Mouse (Mus musculus) embryonic facial prominence, embryonic 12.5 days (tissue): ENCODE measurements around the gene Nphp4. TPM values are rescaled to one million over a fixed set of nuclear protein-coding genes. Genes with fewer than 3 reads are reported as not detected.

Experiments
- ATAC-seq: fragments of 200-750 bp; cut with Nextera tagmentation; 2 replicates; pipeline ENCODE4 v1.8.0; 2017; ENCODE audit not compliant: insufficient number of reproducible peaks, insufficient read depth, low FRiP score, low TSS enrichment
- H3K27ac ChIP-seq: fragments of 300-500 bp; sonication (generic); 2 replicates; pipeline ENCODE4 v1.5.1; 2016; ENCODE audit warnings: mild to moderate bottlenecking
- H3K27me3 ChIP-seq: fragments of 300-500 bp; sonication (generic); 2 replicates; pipeline ENCODE4 v1.6.1; 2016; ENCODE audit warnings: mild to moderate bottlenecking, moderate library complexity
- H3K36me3 ChIP-seq: fragments of 300-500 bp; sonication (generic); 2 replicates; pipeline ENCODE4 v1.6.1; 2016; ENCODE audit warnings: mild to moderate bottlenecking
- H3K4me1 ChIP-seq: fragments of 300-500 bp; sonication (generic); 2 replicates; pipeline ENCODE4 v1.6.1; 2016
- H3K4me2 ChIP-seq: fragments of 300-500 bp; sonication (generic); replicated peaks from 2 replicates; pipeline ENCODE4 v1.6.1; 2016; ENCODE audit warnings: mild to moderate bottlenecking, moderate library complexity
- H3K4me3 ChIP-seq: fragments of 300-500 bp; sonication (generic); 2 replicates; pipeline ENCODE4 v1.5.1; 2016; ENCODE audit warnings: mild to moderate bottlenecking
- H3K9ac ChIP-seq: fragments of 300-500 bp; sonication (generic); 2 replicates; pipeline ENCODE4 v1.6.1; 2016; ENCODE audit warnings: mild to moderate bottlenecking, moderate library complexity
- H3K9me3 ChIP-seq: fragments of 300-500 bp; sonication (generic); 2 replicates; pipeline ENCODE4 v1.6.1; 2016; ENCODE audit warnings: mild to moderate bottlenecking, moderate library complexity
- WGBS: fragments of 180-500 bp; shearing (Covaris S2); methylation state at CpG from one replicate; pipeline ENCODE4 v1.1.7; 2016; 5-methylcytosine and 5-hydroxymethylcytosine counted together
- polyA plus RNA-seq: library from polyadenylated mRNA; unstranded; fragments of >200 nt; fragmentation: Nextera tagmentation; extraction: Ambion mirVana; gene quantifications from 2 replicates; pipeline ENCODE4 v1.2.1, GENCODE M21; 2016

Gene Nphp4
- polyA plus RNA-seq, 1 experiment from 2014 or later = 4.2 TPM

GRCm38 (mm10) chr4:152454153-152454552, 22.4 kb upstream of the Nphp4 start:
- no peak overlapping the region for H3K4me2 ChIP-seq
- H3K27ac ChIP-seq = no peak overlapping the region
- WGBS = 90% methylated on average over 12 of the region's 12 CpGs

GRCm38 (mm10) chr4:152456609-152457008, 19.9 kb upstream of the Nphp4 start:
- no peak for ATAC-seq
- H3K9me3 ChIP-seq = no peaks in the 10 kb centered on the region
- H3K4me1 ChIP-seq = no peaks in the 10 kb centered on the region
- no peak overlapping the region for H3K9ac ChIP-seq
- H3K27me3 ChIP-seq = no peaks in the 10 kb centered on the region
- no peaks in the 10 kb centered on the region for H3K36me3 ChIP-seq
- H3K27ac ChIP-seq = no peak overlapping the region
- WGBS = 83% methylated on average over 18 of the region's 18 CpGs
- no peak overlapping the region for H3K4me2 ChIP-seq
- H3K4me3 ChIP-seq = no peak overlapping the region

More at GRCm38 (mm10) chr4:152454153-152454552, 22.4 kb upstream of the Nphp4 start:
- no peak for ATAC-seq
- no peak overlapping the region for H3K9ac ChIP-seq
- H3K9me3 ChIP-seq = no peaks in the 10 kb centered on the region
- H3K27me3 ChIP-seq = no peaks in the 10 kb centered on the region
- no peaks in the 10 kb centered on the region for H3K36me3 ChIP-seq
- H3K4me1 ChIP-seq = no peaks in the 10 kb centered on the region
- H3K4me3 ChIP-seq = no peak overlapping the region

GRCm38 (mm10) chr4:152457673-152458072, 18.8 kb upstream of the Nphp4 start:
- WGBS = 82% methylated on average over 4 of the region's 4 CpGs
- Histone ChIP-seq H3K36me3 (no peaks in the 10 kb centered on the region), H3K4me2 (no peak overlapping the region), H3K9me3 (no peaks in the 10 kb centered on the region), H3K4me3 (no peak overlapping the region), H3K9ac (no peak overlapping the region), H3K27me3 (no peaks in the 10 kb centered on the region), H3K4me1 (no peaks in the 10 kb centered on the region), H3K27ac (no peak overlapping the region)
- no peak for ATAC-seq

GRCm38 (mm10) chr4:152462516-152462915, 14.0 kb upstream of the Nphp4 start:
- Histone ChIP-seq H3K4me2 (no peak overlapping the region), H3K9me3 (no peaks in the 10 kb centered on the region), H3K9ac (no peak overlapping the region), H3K27ac (no peak overlapping the region), H3K4me3 (no peak overlapping the region), H3K4me1 (no peaks in the 10 kb centered on the region; the same call in 1 of the 2 replicates), H3K36me3 (no peaks in the 10 kb centered on the region), H3K27me3 (no peaks in the 10 kb centered on the region)
- 81% methylated on average over 12 of the region's 12 CpGs for WGBS
- ATAC-seq = no peak

- no peaks in the 10 kb centered on the region for H3K9me3 ChIP-seq
- 85% methylated on average over 9 of the region's 9 CpGs for WGBS
- H3K27ac ChIP-seq = no peak overlapping the region
- no peak overlapping the region for H3K4me2 ChIP-seq
- ATAC-seq = no peak
- no peak overlapping the region for H3K4me3 ChIP-seq
- H3K36me3 ChIP-seq = no peaks in the 10 kb centered on the region
- H3K4me1 ChIP-seq = no peaks in the 10 kb centered on the region; the same call in 1 of the 2 replicates
- no peaks in the 10 kb centered on the region for H3K27me3 ChIP-seq
- H3K9ac ChIP-seq = no peak overlapping the region
Observed at GRCm38 (mm10) chr4:152463147-152463546, 13.4 kb upstream of the Nphp4 start.

GRCm38 (mm10) chr4:152465116-152465515, 11.4 kb upstream of the Nphp4 start:
- no peak for ATAC-seq

GRCm38 (mm10) chr4:152466601-152467000, 9.9 kb upstream of the Nphp4 start:
- H3K4me2 ChIP-seq = no peak overlapping the region
- no peak overlapping the region for H3K27ac ChIP-seq
- H3K9me3 ChIP-seq = no peaks in the 10 kb centered on the region
- no peaks in the 10 kb centered on the region for H3K36me3 ChIP-seq
- H3K4me1 ChIP-seq = no peaks in the 10 kb centered on the region; the same call in 1 of the 2 replicates
- 89% methylated on average over 13 of the region's 13 CpGs for whole genome bisulfite sequencing
- no peak overlapping the region for H3K9ac ChIP-seq
- no peaks in the 10 kb centered on the region for H3K27me3 ChIP-seq
- no peak for ATAC-seq
- no peak overlapping the region for H3K4me3 ChIP-seq

More at GRCm38 (mm10) chr4:152465116-152465515, 11.4 kb upstream of the Nphp4 start:
- H3K4me1 ChIP-seq = no peaks in the 10 kb centered on the region; the same call in 1 of the 2 replicates
- H3K27me3 ChIP-seq = no peaks in the 10 kb centered on the region
- no peak overlapping the region for H3K27ac ChIP-seq
- H3K4me2 ChIP-seq = no peak overlapping the region
- H3K9me3 ChIP-seq = no peaks in the 10 kb centered on the region
- no peak overlapping the region for H3K9ac ChIP-seq
- WGBS = 27% methylated on average over 8 of the region's 8 CpGs
- no peak overlapping the region for H3K4me3 ChIP-seq
- H3K36me3 ChIP-seq = no peaks in the 10 kb centered on the region

- Histone ChIP-seq H3K27ac (no peak overlapping the region), H3K4me3 (no peak overlapping the region), H3K36me3 (no peaks in the 10 kb centered on the region), H3K27me3 (no peaks in the 10 kb centered on the region), H3K9ac (no peak overlapping the region), H3K9me3 (peaks cover 10% of the 10 kb centered on the region; the same call in 1 of the 2 replicates), H3K4me1 (no peaks in the 10 kb centered on the region; the same call in 1 of the 2 replicates), H3K4me2 (no peak overlapping the region)
- 75% methylated on average over 6 of the region's 6 CpGs for WGBS
- ATAC-seq = no peak
Observed at GRCm38 (mm10) chr4:152467951-152468350, 8.6 kb upstream of the Nphp4 start.

GRCm38 (mm10) chr4:152475941-152476340, 565 bp upstream of the Nphp4 start:
- ATAC-seq = no peak
- peaks cover 11% of the 10 kb centered on the region; the same call in 1 of the 2 replicates for H3K9me3 ChIP-seq
- H3K27ac ChIP-seq = no peak overlapping the region
- 81% methylated on average over 7 of the region's 7 CpGs for WGBS
- no peak overlapping the region for H3K4me3 ChIP-seq
- no peak overlapping the region for H3K4me2 ChIP-seq
- no peaks in the 10 kb centered on the region for H3K36me3 ChIP-seq
- H3K27me3 ChIP-seq = peaks cover 18% of the 10 kb centered on the region
- H3K9ac ChIP-seq = no peak overlapping the region
- peaks cover 14% of the 10 kb centered on the region for H3K4me1 ChIP-seq

GRCm38 (mm10) chr4:152477106-152477465, 580 bp downstream of the Nphp4 start:
- Histone ChIP-seq H3K9ac (peak overlapping the region; percentile 38), H3K9me3 (peaks cover 9% of the 10 kb centered on the region; the same call in 1 of the 2 replicates), H3K4me2 (peak overlapping the region; percentile 71), H3K4me3 (peak overlapping the region; percentile 79), H3K27me3 (peaks cover 18% of the 10 kb centered on the region), H3K36me3 (no peaks in the 10 kb centered on the region), H3K27ac (no peak overlapping the region), H3K4me1 (peaks cover 14% of the 10 kb centered on the region)
- peak; percentile 12; the same call in 1 of the 2 replicates for ATAC-seq
- WGBS = under 1% methylated on average over 13 of the region's 21 CpGs

- peak within 1 kb of the TSS; percentile 78 for H3K9ac ChIP-seq
- H3K27me3 ChIP-seq = peaks cover 18% of the 10 kb centered on the region
- no peaks in the 10 kb centered on the region for H3K36me3 ChIP-seq
- H3K9me3 ChIP-seq = 0 out of 2 replicates have a peak, but pooled peaks cover 4% of the 10 kb centered on the region
- peak; percentile 95 for ATAC-seq
- H3K27ac ChIP-seq = peak within 1 kb of the TSS; percentile 81
- H3K4me2 ChIP-seq = peak within 1 kb of the TSS; percentile 85
- H3K4me3 ChIP-seq = peak within 1 kb of the TSS; percentile 79
- peaks cover 14% of the 10 kb centered on the region for H3K4me1 ChIP-seq
- under 1% methylated on average over 63 of the region's 63 CpGs for WGBS
Observed at GRCm38 (mm10) chr4:152477466-152478223, 1.1 kb downstream of the Nphp4 start, which contains the start of gene Kcnab2. Kcnab2 (minus strand) TSS chr4:152477871.

GRCm38 (mm10) chr4:152478224-152478567, 1.7 kb downstream of the Nphp4 start:
- 2% methylated on average over 13 of the region's 13 CpGs for WGBS
- peak overlapping the region; percentile 81 for H3K27ac ChIP-seq
- no peaks in the 10 kb centered on the region for H3K9me3 ChIP-seq
- peak overlapping the region; percentile 79 for H3K4me3 ChIP-seq
- peak overlapping the region; percentile 78 for H3K9ac ChIP-seq
- H3K4me2 ChIP-seq = peak overlapping the region; percentile 85
- peak; percentile 23; the same call in 1 of the 2 replicates for ATAC-seq
- no peaks in the 10 kb centered on the region for H3K36me3 ChIP-seq
- peaks cover 18% of the 10 kb centered on the region for H3K27me3 ChIP-seq
- peaks cover 14% of the 10 kb centered on the region for H3K4me1 ChIP-seq
